In genomic region chr13:32849092-32849491, GRCm38 (mm10) we compare ENCODE assay signal across 15 mouse cellular contexts. TPM values are rescaled to one million over a fixed set of nuclear protein-coding genes. Genes with fewer than 3 reads are reported as not detected.
DNase-seq lines count a peak whose midpoint lies in the region; ATAC-seq and TF ChIP-seq lines count a peak whose summit lies in the region.
"Had no signal": no experiment of that assay in that cellular context is flagged by ENCODE, and none has a peak within 500 bp of the region (broad histone marks: within the 10 kb centered on the region; RNA-seq: fewer than 3 reads in every experiment).

No protein-coding gene starts in this region.

- H3K27me3 ChIP-seq in intestine, embryonic 16.5 days (replicated peaks; ENCODE audit: control insufficient read depth, insufficient read depth, low read length) = no peaks in the 10 kb centered on the region
- no peaks in the 10 kb centered on the region for H3K27me3 ChIP-seq in stomach, postnatal 0 days (ENCODE audit: control insufficient read depth, insufficient read depth, low read length)
- peaks cover 4% of the 10 kb centered on the region; the same call in 1 of the 2 replicates for H3K27me3 ChIP-seq in midbrain, postnatal 0 days (ENCODE audit: insufficient read depth, low read length)
- H3K27me3 ChIP-seq: hindbrain, embryonic 15.5 days had no signal

- peak overlapping the region; percentile 41; the same call in 1 of the 2 replicates for H3K4me3 ChIP-seq in intestine, embryonic 16.5 days (ENCODE audit: low read length)
- H3K4me3 ChIP-seq in stomach, postnatal 0 days (ENCODE audit: low read depth, low read length) = no peak overlapping the region
- H3K4me3 ChIP-seq in midbrain, postnatal 0 days (ENCODE audit: low read depth, low read length) = no peak overlapping the region
- H3K4me3 ChIP-seq: heart, adult 2 months; hindbrain, embryonic 15.5 days had no signal

- 0 out of 2 replicates have a peak, but pooled peaks cover 3% of the 10 kb centered on the region for H3K36me3 ChIP-seq in intestine, embryonic 16.5 days (ENCODE audit: control insufficient read depth, insufficient read depth, low read length)
- no peaks in the 10 kb centered on the region for H3K36me3 ChIP-seq in stomach, postnatal 0 days (ENCODE audit: control insufficient read depth, insufficient read depth, low read length)
- no peaks in the 10 kb centered on the region for H3K36me3 ChIP-seq in midbrain, postnatal 0 days (ENCODE audit: insufficient read depth, low read length)
- H3K36me3 ChIP-seq: hindbrain, embryonic 15.5 days had no signal

- H3K9me3 ChIP-seq in intestine, embryonic 16.5 days (ENCODE audit: control insufficient read depth, low read length) = no peaks in the 10 kb centered on the region
- H3K9me3 ChIP-seq in stomach, postnatal 0 days (ENCODE audit: control insufficient read depth, low read length) = no peaks in the 10 kb centered on the region
- H3K9me3 ChIP-seq in midbrain, postnatal 0 days (ENCODE audit: low read length) = no peaks in the 10 kb centered on the region
- H3K9me3 ChIP-seq: hindbrain, embryonic 15.5 days had no signal

- peak; percentile 93 for ATAC-seq in intestine, embryonic 16.5 days
- peak; percentile 92 for ATAC-seq in stomach, postnatal 0 days (ENCODE audit: low FRiP score, low TSS enrichment)
- ATAC-seq in midbrain, postnatal 0 days (ENCODE audit: low FRiP score) = no peak
- ATAC-seq: forebrain, postnatal 0 days had no signal

- TF ChIP-seq CTCF in stomach, postnatal 0 days (IDR thresholded peaks at IDR 0.05; ENCODE audit: low read depth) = no peak
- no peak for TF ChIP-seq CTCF in midbrain, postnatal 0 days (IDR thresholded peaks at IDR 0.05)

- 15% methylated on average over 4 of the region's 4 CpGs for WGBS in intestine, embryonic 16.5 days
- 14% methylated on average over 4 of the region's 4 CpGs for WGBS in large intestine, adult 2 months
- WGBS in stomach, postnatal 0 days = 31% methylated on average over 4 of the region's 4 CpGs
- 83% methylated on average over 4 of the region's 4 CpGs for WGBS in midbrain, postnatal 0 days

- peaks cover 26% of the 10 kb centered on the region for H3K4me1 ChIP-seq in intestine, embryonic 16.5 days (ENCODE audit: control insufficient read depth, insufficient read depth, low read length)
- no peaks in the 10 kb centered on the region; the same call in 1 of the 2 replicates for H3K4me1 ChIP-seq in stomach, postnatal 0 days (replicated peaks; ENCODE audit: control insufficient read depth, insufficient read depth)
- no peaks in the 10 kb centered on the region for H3K4me1 ChIP-seq in midbrain, postnatal 0 days (ENCODE audit: insufficient read depth, low read length)

- TF ChIP-seq EP300 in stomach, postnatal 0 days (optimal IDR thresholded peaks at IDR 0.05) = no peak

- DNase-seq in lung, postnatal 36 days = peak; percentile 30
- no peak for DNase-seq in lung, adult 18-20 months
- peak; percentile 97 for DNase-seq in large intestine, adult 2 months (ENCODE audit: low read depth, low spot score)
- DNase-seq in stomach, postnatal 0 days (ENCODE audit: low spot score) = peak; percentile 66
- DNase-seq in midbrain, postnatal 0 days (ENCODE audit: low spot score) = no peak
- no peak for DNase-seq in left cerebral cortex, adult 11 months (ENCODE audit: low spot score)
- DNase-seq in layer of hippocampus, postnatal 25 days (ENCODE audit: extremely low spot score in 1 of 2, low spot score in 1 of 2) = no peak
- DNase-seq: cerebellum, adult 9-11 months; forebrain, postnatal 0 days; heart, adult 2 months; lung, embryonic 14.5 days; thymus, postnatal 36 days had no signal

- H3K4me2 ChIP-seq in intestine, embryonic 16.5 days (ENCODE audit: low read depth, low read length) = peak overlapping the region; percentile 56
- no peak overlapping the region; the same call in 1 of the 2 replicates for H3K4me2 ChIP-seq in stomach, postnatal 0 days (replicated peaks; ENCODE audit: low read depth)
- no peak overlapping the region for H3K4me2 ChIP-seq in midbrain, postnatal 0 days (ENCODE audit: low read depth, low read length, poor library complexity, severe bottlenecking)
- H3K4me2 ChIP-seq: hindbrain, embryonic 15.5 days; lung, embryonic 14.5 days had no signal

- H3K9ac ChIP-seq in intestine, embryonic 16.5 days (ENCODE audit: low read depth, low read length) = peak overlapping the region; percentile 29; the same call in 1 of the 2 replicates
- no peak overlapping the region for H3K9ac ChIP-seq in stomach, postnatal 0 days (ENCODE audit: low read length)
- no peak overlapping the region for H3K9ac ChIP-seq in midbrain, postnatal 0 days (replicated peaks; ENCODE audit: low read length, poor library complexity, severe bottlenecking)
- H3K9ac ChIP-seq: forebrain, postnatal 0 days; hindbrain, embryonic 15.5 days; lung, embryonic 14.5 days had no signal

- peak overlapping the region; percentile 99 for H3K27ac ChIP-seq in intestine, embryonic 16.5 days (ENCODE audit: low read length)
- H3K27ac ChIP-seq in stomach, postnatal 0 days (replicated peaks) = peak overlapping the region; percentile 84
- H3K27ac ChIP-seq in midbrain, postnatal 0 days (ENCODE audit: low read depth, low read length) = no peak overlapping the region
- H3K27ac ChIP-seq: heart, adult 2 months; hindbrain, embryonic 15.5 days had no signal

RNA-seq across cellular contexts. Expression of gene Serpinb1a, which starts 1.9 kb away (rescaled TPM):
- 238 and 273 TPM in 2 replicates for polyA plus RNA-seq in intestine, embryonic 16.5 days (2015; fragmentation: Nextera tagmentation; extraction: Ambion mirVana)
- polyA plus RNA-seq in large intestine, adult 2 months (2012; rRNA removed) = 263 and 433 TPM in 2 replicates
- polyA plus RNA-seq in stomach, postnatal 0 days (2015; fragmentation: Nextera tagmentation; extraction: Ambion mirVana) = 80.1 and 91.1 TPM in 2 replicates
- total RNA-seq in midbrain, postnatal 0 days (2014; rRNA removed) = 2.0 and 4.3 TPM in 2 replicates
- 4.3 and 4.9 TPM in 2 replicates for polyA plus RNA-seq in midbrain, postnatal 0 days (2015; fragmentation: Nextera tagmentation; extraction: Ambion mirVana)
- 1 to 10 TPM; 1.8 to 3.5 TPM for total RNA-seq in layer of hippocampus, postnatal 25 days (2021)

RNA-seq across cellular contexts. Expression of gene D930007J09Rik, which starts 46.4 kb away (rescaled TPM):
- polyA plus RNA-seq in intestine, embryonic 16.5 days (2015; fragmentation: Nextera tagmentation; extraction: Ambion mirVana) = not detected in 2 replicates
- polyA plus RNA-seq in large intestine, adult 2 months (2012; rRNA removed) = not detected in 2 replicates
- not detected in 2 replicates for polyA plus RNA-seq in stomach, postnatal 0 days (2015; fragmentation: Nextera tagmentation; extraction: Ambion mirVana)
- not detected in 2 replicates for total RNA-seq in midbrain, postnatal 0 days (2014; rRNA removed)
- not detected in 2 replicates for polyA plus RNA-seq in midbrain, postnatal 0 days (2015; fragmentation: Nextera tagmentation; extraction: Ambion mirVana)
- total RNA-seq in layer of hippocampus, postnatal 25 days (2021) = 1 to 10 TPM in 1 of 2 experiments, not detected in 1; 2.7 TPM
- total RNA-seq: forebrain, postnatal 0 days; heart, adult 2 months had no signal
- polyA plus RNA-seq: embryonic facial prominence, embryonic 14.5 days; forebrain, postnatal 0 days; heart, adult 2 months; hindbrain, embryonic 15.5 days; lung, embryonic 14.5 days had no signal

RNA-seq across cellular contexts. Expression of gene Wrnip1, which starts 47.3 kb away (rescaled TPM):
- polyA plus RNA-seq in intestine, embryonic 16.5 days (2015; fragmentation: Nextera tagmentation; extraction: Ambion mirVana) = 15.7 and 16.9 TPM in 2 replicates
- polyA plus RNA-seq in large intestine, adult 2 months (2012; rRNA removed) = 24.0 and 31.5 TPM in 2 replicates
- 14.4 and 17.0 TPM in 2 replicates for polyA plus RNA-seq in stomach, postnatal 0 days (2015; fragmentation: Nextera tagmentation; extraction: Ambion mirVana)
- 73.8 and 84.0 TPM in 2 replicates for total RNA-seq in midbrain, postnatal 0 days (2014; rRNA removed)
- polyA plus RNA-seq in midbrain, postnatal 0 days (2015; fragmentation: Nextera tagmentation; extraction: Ambion mirVana) = 31.2 and 33.6 TPM in 2 replicates
- total RNA-seq in layer of hippocampus, postnatal 25 days (2021) = 10 to 100 TPM; 58.1 to 60.7 TPM

RNA-seq across cellular contexts. Expression of gene Serpinb1c, which starts 48.9 kb away (rescaled TPM):
- polyA plus RNA-seq in intestine, embryonic 16.5 days (2015; fragmentation: Nextera tagmentation; extraction: Ambion mirVana) = 0.09 TPM in 1 of 2 replicates, not detected in the other
- polyA plus RNA-seq in large intestine, adult 2 months (2012; rRNA removed) = not detected in 2 replicates
- polyA plus RNA-seq in stomach, postnatal 0 days (2015; fragmentation: Nextera tagmentation; extraction: Ambion mirVana) = 0.07 and 0.10 TPM in 2 replicates
- 0.82 TPM in 1 of 2 replicates, not detected in the other for total RNA-seq in midbrain, postnatal 0 days (2014; rRNA removed)
- polyA plus RNA-seq in midbrain, postnatal 0 days (2015; fragmentation: Nextera tagmentation; extraction: Ambion mirVana) = not detected in 2 replicates
- total RNA-seq in layer of hippocampus, postnatal 25 days (2021) = not detected
- total RNA-seq: forebrain, postnatal 0 days had no signal
- polyA plus RNA-seq: embryonic facial prominence, embryonic 14.5 days; forebrain, postnatal 0 days; heart, adult 2 months; hindbrain, embryonic 15.5 days; lung, embryonic 14.5 days had no signal

Comparison
In these comparisons a context has a peak if more than half of its experiments do, and no peak if none do; other contexts are left out.
1. DNase-seq: peak in lung, postnatal 36 days (single experiment), large intestine, adult 2 months (single experiment) and stomach, postnatal 0 days (single experiment); none in lung, adult 18-20 months (0 of 2), midbrain, postnatal 0 days (single experiment), left cerebral cortex, adult 11 months (single experiment) and layer of hippocampus, postnatal 25 days (0 of 2).
2. RNA of gene Serpinb1a, which starts 1.9 kb away (polyA plus RNA-seq): 263 to 433 TPM in large intestine, adult 2 months, 238 to 273 TPM in intestine, embryonic 16.5 days and 80.1 to 91.1 TPM in stomach, postnatal 0 days; 4.3 to 4.9 TPM in midbrain, postnatal 0 days; every median in the first group is over 10 times any median in the second.